Mouse (Mus musculus) lung, postnatal 0 days (tissue): Measurements from ENCODE around the gene Gm5622.
"Not testable (repeated sequence)": the region's sequence is repeated elsewhere in the genome, so short reads cannot be mapped to it uniquely, and the experiment has no call there.

Experiments
- CTCF ChIP-seq: IDR thresholded peaks from 2 replicates; pipeline ENCODE4 v1.5.1; 2016; ENCODE audit warnings: antibody characterized with exemption, mild to moderate bottlenecking
- EP300 ChIP-seq: IDR thresholded peaks from 2 replicates; pipeline ENCODE4 v1.6.1; 2016; ENCODE audit warnings: antibody characterized with exemption, mild to moderate bottlenecking, control low read depth

DNA sequence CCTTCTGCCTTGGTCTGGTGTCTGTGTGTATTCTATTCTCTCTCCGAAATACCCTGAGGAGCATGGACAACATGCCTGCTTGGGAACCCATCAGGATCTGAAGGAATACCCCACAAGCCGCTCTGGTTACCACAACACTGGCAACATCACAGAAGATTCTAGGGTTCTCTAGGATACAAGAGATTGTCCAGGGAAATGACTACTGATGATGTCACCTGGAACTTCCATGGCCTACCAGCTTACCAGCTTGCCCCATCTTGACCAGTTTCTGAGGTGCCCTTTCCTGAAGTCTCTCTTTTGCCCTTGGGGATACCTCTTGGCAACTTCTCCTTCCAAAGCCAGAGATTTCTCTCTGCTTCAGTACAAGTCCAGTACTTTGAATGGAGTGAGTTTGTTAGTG is 21.4 kb downstream of the Gm5622 start, which contains the start of gene Gm17175:
- TF ChIP-seq CTCF, EP300: not testable (repeated sequence)
